Mouse (Mus musculus) forebrain, embryonic 12.5 days (tissue): ENCODE results near the gene Top2b. TPM values are rescaled to one million over a fixed set of nuclear protein-coding genes. Genes with fewer than 3 reads are reported as not detected.

Source experiments
- ATAC-seq: fragments of 200-750 bp; cut with Nextera tagmentation; 2 replicates; pipeline ENCODE4 v1.8.0; 2017; ENCODE audit warnings: moderate TSS enrichment; ENCODE audit not compliant: low FRiP score
- H3K27ac ChIP-seq: fragments of 300-500 bp; sonication (generic); 2 replicates; pipeline ENCODE4 v1.5.1; 2016; ENCODE audit warnings: mild to moderate bottlenecking
- H3K27me3 ChIP-seq: fragments of 300-500 bp; sonication (generic); 2 replicates; pipeline ENCODE4 v1.6.1; 2016; ENCODE audit warnings: mild to moderate bottlenecking
- H3K36me3 ChIP-seq: fragments of 300-500 bp; sonication (generic); replicated peaks from 2 replicates; pipeline ENCODE4 v1.6.1; 2016; ENCODE audit warnings: mild to moderate bottlenecking
- H3K4me1 ChIP-seq: fragments of 300-500 bp; sonication (generic); 2 replicates; pipeline ENCODE4 v1.6.1; 2016
- H3K4me2 ChIP-seq: fragments of 300-500 bp; sonication (generic); 2 replicates; pipeline ENCODE4 v1.6.1; 2016; ENCODE audit warnings: mild to moderate bottlenecking, moderate library complexity
- H3K4me3 ChIP-seq: fragments of 300-500 bp; sonication (generic); replicated peaks from 2 replicates; pipeline ENCODE4 v1.5.1; 2016; ENCODE audit warnings: mild to moderate bottlenecking
- H3K9ac ChIP-seq: fragments of 300-500 bp; sonication (generic); 2 replicates; pipeline ENCODE4 v1.6.1; 2016; ENCODE audit warnings: mild to moderate bottlenecking
- H3K9me3 ChIP-seq: fragments of 300-500 bp; sonication (generic); 2 replicates; pipeline ENCODE4 v1.6.1; 2016
- WGBS: fragments of 180-500 bp; shearing (Covaris S2); methylation state at CpG from one replicate; pipeline ENCODE4 v1.1.7; 2016; 5-methylcytosine and 5-hydroxymethylcytosine counted together
- polyA plus RNA-seq: library from polyadenylated mRNA; unstranded; fragments of >200 nt; fragmentation: Nextera tagmentation; extraction: Ambion mirVana; gene quantifications from 2 replicates; pipeline ENCODE4 v1.2.1, GENCODE M21; 2016

The Top2b gene
- 195 and 207 TPM in 2 replicates for polyA plus RNA-seq

DNA sequence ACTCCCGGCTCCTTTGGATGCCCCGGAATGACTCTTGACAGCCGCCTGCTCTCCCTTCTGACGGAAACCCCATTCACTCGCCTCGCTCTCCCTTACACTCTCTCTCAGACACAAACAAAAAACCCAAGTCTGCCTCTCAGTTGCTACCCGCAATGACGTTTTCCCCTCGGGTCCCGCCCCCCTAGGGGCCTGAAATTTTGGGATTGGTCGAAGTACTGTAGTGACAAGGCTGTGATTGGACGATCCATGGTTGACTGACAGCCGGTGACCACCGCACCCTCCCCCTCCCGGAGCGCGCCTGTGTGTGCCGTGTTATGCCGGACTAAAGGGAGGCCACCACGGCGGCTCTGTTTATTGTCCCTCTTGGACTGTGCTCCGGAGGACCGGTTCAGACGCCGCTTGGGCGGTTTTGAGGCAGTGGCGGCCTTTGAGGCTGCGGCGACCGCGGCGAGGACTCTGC lies at the start of gene Top2b:
Gene Top2b, plus strand, starts transcription at position 302 of the 460 bp plus-strand sequence.
- H3K9ac ChIP-seq, result peak within 1 kb of the TSS; percentile 98
- peak; percentile 99 for ATAC-seq
- H3K27me3 ChIP-seq, result no peaks in the 10 kb centered on the region
- peak within 1 kb of the TSS; percentile 96 for H3K4me3 ChIP-seq
- peak within 1 kb of the TSS; percentile 76 for H3K4me2 ChIP-seq
- 0% methylated on average over 32 of the region's 32 CpGs for WGBS
- H3K27ac ChIP-seq, result peak within 1 kb of the TSS; percentile 99
- peaks cover 27% of the 10 kb centered on the region for H3K4me1 ChIP-seq
- no peaks in the 10 kb centered on the region for H3K9me3 ChIP-seq
- H3K36me3 ChIP-seq, result no peaks in the 10 kb centered on the region

DNA sequence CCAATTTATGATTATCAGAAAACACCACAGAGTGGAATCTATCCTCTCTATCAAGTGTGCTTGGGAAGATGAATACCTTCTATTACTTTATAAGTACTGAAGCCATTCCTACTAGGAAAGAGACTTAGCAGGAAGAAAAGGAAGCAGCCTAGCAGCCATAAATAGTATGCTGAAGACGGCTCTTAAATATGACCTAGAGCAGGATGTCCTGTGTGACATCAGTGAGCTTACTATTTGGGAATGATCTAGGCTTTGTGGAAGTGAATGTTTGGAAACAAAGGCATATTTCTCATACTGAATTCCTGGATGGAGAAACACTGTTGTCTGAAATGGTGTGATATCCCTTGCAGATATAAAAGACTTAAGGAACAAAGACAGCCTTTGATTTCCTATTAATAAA lies 48.3 kb upstream of the Top2b start:
- Histone ChIP-seq H3K27me3 (no peaks in the 10 kb centered on the region), H3K4me2 (no peak overlapping the region), H3K4me1 (peaks cover 3% of the 10 kb centered on the region; the same call in 1 of the 2 replicates), H3K36me3 (no peaks in the 10 kb centered on the region), H3K27ac (no peak overlapping the region), H3K9ac (no peak overlapping the region), H3K9me3 (no peaks in the 10 kb centered on the region), H3K4me3 (no peak overlapping the region)
- no peak for ATAC-seq
- 89% methylated on average over 1 of the region's 1 CpGs for WGBS

DNA sequence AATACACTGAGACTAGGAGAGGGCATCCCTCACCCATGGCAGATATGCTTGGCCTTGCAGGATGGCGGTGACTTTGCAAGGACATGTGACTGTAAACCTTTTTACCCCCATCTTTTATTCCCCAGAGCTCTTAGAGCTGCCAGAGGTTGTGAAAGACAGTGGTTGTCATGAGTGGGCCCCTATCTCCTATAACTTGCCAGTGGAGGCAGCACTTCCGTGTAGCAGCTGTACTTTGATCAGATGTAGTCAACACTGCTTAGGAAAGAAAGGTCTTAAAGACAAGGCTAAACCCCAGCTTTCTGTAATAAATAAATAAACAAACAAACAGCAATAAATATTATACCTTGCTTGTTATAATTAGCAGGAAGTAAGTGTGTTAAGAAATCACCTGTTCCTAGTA lies 45.2 kb upstream of the Top2b start:
- H3K9me3 ChIP-seq, result no peaks in the 10 kb centered on the region
- H3K4me3 ChIP-seq, result no peak overlapping the region
- H3K27me3 ChIP-seq, result no peaks in the 10 kb centered on the region
- no peak for ATAC-seq
- no peak overlapping the region for H3K9ac ChIP-seq
- WGBS, result 86% methylated on average over 2 of the region's 2 CpGs
- H3K4me2 ChIP-seq, result no peak overlapping the region
- no peak overlapping the region for H3K27ac ChIP-seq
- no peaks in the 10 kb centered on the region for H3K4me1 ChIP-seq
- H3K36me3 ChIP-seq, result no peaks in the 10 kb centered on the region

GRCm38 (mm10) chr14:16324394-16324793 lies 40.6 kb upstream of the Top2b start:
- Histone ChIP-seq H3K4me1 (peaks cover 11% of the 10 kb centered on the region), H3K9me3 (no peaks in the 10 kb centered on the region), H3K4me3 (no peak overlapping the region), H3K9ac (no peak overlapping the region), H3K36me3 (no peaks in the 10 kb centered on the region), H3K4me2 (no peak overlapping the region), H3K27me3 (no peaks in the 10 kb centered on the region), H3K27ac (no peak overlapping the region)
- 85% methylated on average over 4 of the region's 4 CpGs for WGBS
- ATAC-seq, result no peak

DNA sequence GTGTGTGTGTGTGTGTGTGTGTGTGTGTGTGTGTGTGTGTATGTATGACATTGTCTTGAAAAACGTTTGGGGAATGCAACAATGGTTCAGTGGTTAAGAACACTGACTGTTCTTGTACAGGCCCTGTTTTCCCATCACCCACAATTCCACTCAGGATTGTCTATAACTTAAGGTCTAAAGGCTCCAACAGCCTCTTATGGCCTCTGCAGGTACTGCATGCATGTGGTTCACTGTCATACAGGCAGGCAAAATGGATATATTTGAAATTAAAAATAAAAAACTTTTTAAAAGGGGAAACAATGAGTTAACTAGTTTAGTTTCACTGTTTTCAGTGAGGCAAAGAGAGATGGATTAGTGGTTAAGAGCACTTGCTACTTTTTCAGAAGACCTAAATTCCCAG lies 39.8 kb upstream of the Top2b start:
- no peaks in the 10 kb centered on the region for H3K27me3 ChIP-seq
- peaks cover 11% of the 10 kb centered on the region for H3K4me1 ChIP-seq
- no peak overlapping the region for H3K4me3 ChIP-seq
- no peak overlapping the region for H3K27ac ChIP-seq
- WGBS, result 53% methylated on average over 1 of the region's 1 CpGs
- no peaks in the 10 kb centered on the region for H3K9me3 ChIP-seq
- H3K36me3 ChIP-seq, result no peaks in the 10 kb centered on the region
- ATAC-seq, result no peak
- no peak overlapping the region for H3K9ac ChIP-seq
- H3K4me2 ChIP-seq, result no peak overlapping the region

GRCm38 (mm10) chr14:16328531-16328930 lies 36.4 kb upstream of the Top2b start:
- H3K27ac ChIP-seq, result 0 out of 2 replicates have a peak overlapping the region, but pooled peaks have one; percentile 31
- H3K4me2 ChIP-seq, result no peak overlapping the region
- 15% methylated on average over 2 of the region's 2 CpGs for WGBS
- H3K4me3 ChIP-seq, result no peak overlapping the region
- H3K4me1 ChIP-seq, result peaks cover 14% of the 10 kb centered on the region
- H3K27me3 ChIP-seq, result no peaks in the 10 kb centered on the region
- peak; percentile 57; the same call in 1 of the 2 replicates for ATAC-seq
- no peaks in the 10 kb centered on the region for H3K36me3 ChIP-seq
- no peak overlapping the region for H3K9ac ChIP-seq
- H3K9me3 ChIP-seq, result no peaks in the 10 kb centered on the region

- no peak; the same call in 1 of the 2 replicates for ATAC-seq
- Histone ChIP-seq H3K4me1 (peaks cover 14% of the 10 kb centered on the region), H3K27ac (0 out of 2 replicates have a peak overlapping the region, but pooled peaks have one; percentile 31), H3K9ac (no peak overlapping the region), H3K27me3 (no peaks in the 10 kb centered on the region), H3K36me3 (no peaks in the 10 kb centered on the region), H3K4me3 (no peak overlapping the region), H3K9me3 (no peaks in the 10 kb centered on the region), H3K4me2 (no peak overlapping the region)
- WGBS, result 19% methylated on average over 5 of the region's 5 CpGs
Observed at GRCm38 (mm10) chr14:16328959-16329480, 36.0 kb upstream of the Top2b start.

DNA sequence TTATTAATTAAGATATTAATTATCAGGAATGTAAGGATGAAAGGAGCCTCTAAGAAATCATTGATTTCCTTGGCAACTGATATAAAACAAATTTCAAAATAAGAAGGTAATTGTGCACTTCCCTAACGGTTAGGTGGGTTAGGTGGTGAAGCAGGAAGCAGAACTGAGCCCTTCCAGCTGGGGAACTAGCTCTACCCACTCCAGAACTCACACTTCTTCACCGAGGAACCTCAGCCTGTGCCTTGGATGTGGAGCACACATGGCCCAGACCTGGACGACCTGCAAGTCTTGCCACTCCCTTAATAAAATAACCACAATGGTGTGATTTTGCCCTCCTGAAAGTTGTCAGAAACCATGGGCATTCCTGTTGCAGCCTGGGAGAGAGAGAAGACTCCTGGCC lies 35.2 kb upstream of the Top2b start:
- Histone ChIP-seq H3K4me3 (no peak overlapping the region), H3K9ac (no peak overlapping the region), H3K27me3 (no peaks in the 10 kb centered on the region), H3K4me2 (no peak overlapping the region), H3K9me3 (no peaks in the 10 kb centered on the region), H3K27ac (no peak overlapping the region), H3K4me1 (peaks cover 14% of the 10 kb centered on the region), H3K36me3 (no peaks in the 10 kb centered on the region)
- 66% methylated on average over 3 of the region's 3 CpGs for WGBS
- 0 out of 2 replicates have a peak, but pooled peaks have one; percentile 55 for ATAC-seq

DNA sequence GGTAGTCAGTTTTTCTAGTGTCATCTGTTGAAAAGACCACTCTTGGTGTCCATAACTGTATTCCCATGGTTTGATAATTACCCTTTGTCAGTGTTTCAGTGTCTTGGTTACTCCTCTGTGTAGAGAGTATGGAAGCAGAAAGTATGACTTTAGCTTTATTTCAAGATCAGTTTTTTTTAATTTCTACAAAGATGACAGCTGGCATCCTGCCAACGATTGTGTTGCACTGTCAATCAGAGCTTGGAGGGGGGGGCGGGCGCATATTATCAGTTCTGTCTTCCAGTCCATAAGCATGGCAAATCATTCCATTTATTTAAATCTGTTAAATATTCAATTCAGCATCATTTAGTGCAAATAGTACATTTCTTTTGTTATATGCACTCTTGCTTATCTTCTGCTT lies 30.7 kb upstream of the Top2b start:
- Histone ChIP-seq H3K27ac (no peak overlapping the region), H3K36me3 (no peaks in the 10 kb centered on the region), H3K9ac (no peak overlapping the region), H3K9me3 (no peaks in the 10 kb centered on the region), H3K4me2 (no peak overlapping the region), H3K27me3 (no peaks in the 10 kb centered on the region), H3K4me3 (no peak overlapping the region), H3K4me1 (peaks cover 4% of the 10 kb centered on the region)
- ATAC-seq, result no peak
- 86% methylated on average over 3 of the region's 3 CpGs for WGBS

DNA sequence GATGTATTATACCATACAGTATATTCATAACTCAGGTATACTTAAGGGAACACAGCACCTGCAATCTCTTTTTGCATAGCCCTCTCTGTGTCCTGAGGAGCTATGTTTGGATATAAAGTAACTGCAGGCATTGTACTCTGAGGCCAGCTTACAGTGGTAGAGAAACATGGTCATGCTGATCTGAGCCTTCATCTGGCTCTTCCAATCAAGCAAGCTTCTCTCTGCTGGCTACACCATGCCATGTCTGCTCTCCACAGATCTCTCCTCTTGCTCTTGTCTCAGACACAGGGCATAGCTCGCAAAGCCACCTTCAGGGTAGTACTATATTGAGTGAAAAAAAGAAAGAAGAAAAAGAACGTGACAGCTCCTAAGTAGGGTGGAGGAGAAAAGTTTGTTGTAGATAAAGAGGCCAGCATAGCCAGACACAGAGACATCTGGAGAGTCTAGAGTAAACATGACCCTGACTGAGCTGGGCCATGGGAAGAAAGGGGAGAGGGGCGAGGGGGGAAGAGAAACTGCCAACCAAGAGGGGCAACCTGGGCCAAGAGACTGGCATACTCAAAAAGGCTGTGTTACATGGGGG lies 29.1 kb upstream of the Top2b start:
- no peak overlapping the region for H3K27ac ChIP-seq
- no peak overlapping the region for H3K4me3 ChIP-seq
- no peaks in the 10 kb centered on the region for H3K9me3 ChIP-seq
- H3K4me1 ChIP-seq, result 0 out of 2 replicates have a peak, but pooled peaks cover 2% of the 10 kb centered on the region
- H3K4me2 ChIP-seq, result no peak overlapping the region
- WGBS, result 80% methylated on average over 3 of the region's 3 CpGs
- no peak overlapping the region for H3K9ac ChIP-seq
- no peak for ATAC-seq
- no peaks in the 10 kb centered on the region for H3K27me3 ChIP-seq
- H3K36me3 ChIP-seq, result no peaks in the 10 kb centered on the region

DNA sequence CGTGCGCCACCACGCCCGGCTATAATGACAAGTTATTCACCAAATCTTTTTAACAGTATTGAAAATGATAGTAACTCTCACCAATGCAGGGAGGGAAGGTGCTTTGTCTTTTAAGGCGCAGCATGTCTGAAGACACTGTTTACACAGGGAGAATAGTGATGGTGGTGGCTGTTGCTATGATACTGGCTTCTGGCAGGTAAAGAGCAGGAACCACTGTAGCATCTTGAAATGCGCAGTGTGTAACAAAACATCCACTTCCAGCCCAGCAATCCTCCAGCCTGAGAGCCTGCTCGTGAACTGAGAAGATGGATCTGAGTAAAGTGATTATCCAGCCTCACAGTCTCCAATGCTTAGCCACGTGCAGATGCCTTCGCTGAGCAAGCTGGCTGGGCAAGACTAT lies 17.5 kb upstream of the Top2b start:
- H3K4me1 ChIP-seq, result no peaks in the 10 kb centered on the region
- no peak overlapping the region for H3K9ac ChIP-seq
- H3K27me3 ChIP-seq, result no peaks in the 10 kb centered on the region
- H3K4me3 ChIP-seq, result no peak overlapping the region
- no peaks in the 10 kb centered on the region for H3K36me3 ChIP-seq
- no peak overlapping the region for H3K27ac ChIP-seq
- no peak overlapping the region for H3K4me2 ChIP-seq
- WGBS, result 77% methylated on average over 9 of the region's 9 CpGs
- no peak for ATAC-seq
- H3K9me3 ChIP-seq, result no peaks in the 10 kb centered on the region

DNA sequence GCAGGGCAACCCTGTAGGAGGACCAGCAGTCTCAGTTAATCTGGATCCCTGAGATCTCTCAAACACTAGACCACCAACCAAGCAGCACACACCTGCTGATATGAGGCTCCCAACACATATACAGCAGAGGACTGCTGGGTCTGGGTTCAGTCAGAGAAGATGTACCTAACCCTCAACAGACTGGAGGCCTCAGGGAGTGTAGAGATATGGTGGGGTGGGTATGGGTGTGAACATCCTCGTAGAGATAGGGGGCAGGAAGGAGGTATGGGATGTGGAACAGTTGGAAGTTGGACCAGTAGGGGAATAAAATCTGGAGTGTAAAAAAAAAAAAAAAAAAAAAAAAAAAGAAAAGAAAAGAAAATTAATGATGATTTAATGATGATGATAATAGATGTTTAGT lies 5.3 kb upstream of the Top2b start:
- Histone ChIP-seq H3K4me1 (peaks cover 8% of the 10 kb centered on the region), H3K9me3 (no peaks in the 10 kb centered on the region), H3K27ac (no peak overlapping the region), H3K4me3 (no peak overlapping the region), H3K36me3 (no peaks in the 10 kb centered on the region), H3K9ac (no peak overlapping the region), H3K27me3 (no peaks in the 10 kb centered on the region), H3K4me2 (no peak overlapping the region)
- 70% methylated on average over 1 of the region's 1 CpGs for WGBS
- no peak for ATAC-seq
